Mouse (Mus musculus) kidney, adult 9 months (tissue): ENCODE data around the gene Smox.

ENCODE experiments used
- DNase-seq: peaks from one replicate; pipeline ENCODE4 v3.0.0; 2022

The Smox gene

DNA sequence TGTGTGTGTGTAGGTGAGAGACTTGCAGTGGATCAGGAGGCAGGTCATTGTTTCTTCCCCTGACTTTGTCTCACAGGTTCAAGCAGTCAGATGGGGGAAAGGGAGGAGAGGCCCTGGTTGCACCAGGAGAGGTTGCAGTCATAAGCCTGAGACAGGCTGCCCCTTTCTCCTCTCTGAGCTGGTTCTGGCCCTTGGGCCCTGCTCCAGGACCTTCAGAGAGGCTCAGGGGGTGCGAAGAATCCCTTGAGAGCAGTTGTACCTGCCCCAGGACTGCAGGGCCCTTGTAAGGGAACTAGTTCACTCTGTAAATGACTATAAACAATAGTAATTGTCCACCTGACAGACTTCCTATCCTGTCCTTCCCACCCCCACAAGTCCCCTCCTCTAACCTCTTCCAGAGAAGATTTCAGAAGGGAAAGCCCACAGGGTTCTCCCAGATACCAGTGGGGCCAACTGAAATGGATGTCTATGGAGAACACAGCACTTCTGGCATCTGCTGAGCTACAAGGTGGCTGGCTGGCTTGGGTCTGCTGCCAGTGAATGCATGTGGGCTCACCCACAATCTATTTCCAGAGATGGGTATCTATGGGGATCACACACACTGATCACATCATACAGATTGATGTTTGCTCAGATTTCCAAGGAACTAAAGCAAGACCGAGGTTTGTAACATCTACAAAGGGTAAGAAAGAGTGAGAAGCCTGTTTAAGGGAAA is 69.1 kb downstream of the Smox start:
- DNase-seq: no peak

DNA sequence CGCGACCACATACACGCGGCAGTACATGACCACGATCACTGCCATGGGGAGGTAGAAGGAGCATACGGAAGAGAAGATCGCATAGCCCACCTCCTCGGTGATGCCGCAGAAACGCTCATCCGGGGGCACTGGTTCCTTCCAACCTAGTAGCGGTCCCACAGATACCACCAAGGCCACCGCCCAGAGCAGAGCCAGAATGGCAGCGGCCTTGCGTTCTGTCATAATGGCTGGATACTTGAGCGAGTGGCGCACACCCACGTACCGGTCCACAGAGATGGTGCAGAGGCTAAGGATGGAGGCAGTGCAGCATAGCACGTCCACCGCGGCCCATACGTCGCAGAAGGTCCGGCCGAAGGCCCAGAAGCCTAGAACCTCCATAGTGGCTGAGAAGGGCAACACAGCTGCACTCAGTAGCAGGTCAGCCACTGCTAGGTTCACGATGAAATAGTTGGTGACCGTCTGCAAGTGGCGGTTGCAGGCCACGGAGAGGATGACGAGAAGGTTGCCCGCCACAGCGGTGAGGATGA is 70.1 kb downstream of the Smox start:
- DNase-seq: no peak

DNA sequence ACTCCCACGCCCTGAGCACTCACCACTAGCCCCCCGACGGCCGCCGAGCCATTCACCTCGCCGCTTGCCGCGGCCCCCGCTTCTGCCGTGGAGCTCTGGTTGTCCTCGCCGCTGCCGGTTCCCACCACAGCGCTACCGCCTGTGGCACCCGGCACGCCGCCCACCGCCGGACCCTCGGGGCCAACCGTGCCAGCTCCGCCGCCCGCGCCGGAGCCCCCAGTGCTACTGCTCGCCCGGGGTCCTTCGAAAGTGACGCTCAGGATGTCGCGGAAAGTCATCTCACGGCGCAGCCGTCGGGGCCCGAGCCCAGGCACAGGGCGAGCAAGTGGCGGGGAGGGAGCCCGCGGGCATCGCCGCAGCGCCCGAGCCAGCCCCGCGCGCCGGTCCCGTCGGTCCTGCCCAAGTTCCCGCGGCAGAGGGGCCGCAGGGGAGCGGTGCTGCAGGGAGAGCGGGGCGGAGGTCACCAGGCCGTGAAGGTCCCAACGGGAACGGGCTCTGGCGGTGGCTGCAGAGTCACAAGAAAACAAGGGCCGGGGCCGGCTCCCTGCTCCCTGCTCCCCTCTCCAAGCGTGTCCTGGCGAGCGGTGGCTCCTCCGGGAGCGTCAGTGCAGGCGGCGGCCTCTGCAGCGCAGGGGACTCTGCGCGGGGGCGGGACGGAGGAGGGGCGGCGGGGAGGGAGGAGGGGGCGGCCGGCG is 70.7 kb downstream of the Smox start, which contains the start of gene Adra1d:
Gene Adra1d (minus strand): TSS at position 393 of the 695 bp plus-strand sequence.
- DNase-seq: no peak

DNA sequence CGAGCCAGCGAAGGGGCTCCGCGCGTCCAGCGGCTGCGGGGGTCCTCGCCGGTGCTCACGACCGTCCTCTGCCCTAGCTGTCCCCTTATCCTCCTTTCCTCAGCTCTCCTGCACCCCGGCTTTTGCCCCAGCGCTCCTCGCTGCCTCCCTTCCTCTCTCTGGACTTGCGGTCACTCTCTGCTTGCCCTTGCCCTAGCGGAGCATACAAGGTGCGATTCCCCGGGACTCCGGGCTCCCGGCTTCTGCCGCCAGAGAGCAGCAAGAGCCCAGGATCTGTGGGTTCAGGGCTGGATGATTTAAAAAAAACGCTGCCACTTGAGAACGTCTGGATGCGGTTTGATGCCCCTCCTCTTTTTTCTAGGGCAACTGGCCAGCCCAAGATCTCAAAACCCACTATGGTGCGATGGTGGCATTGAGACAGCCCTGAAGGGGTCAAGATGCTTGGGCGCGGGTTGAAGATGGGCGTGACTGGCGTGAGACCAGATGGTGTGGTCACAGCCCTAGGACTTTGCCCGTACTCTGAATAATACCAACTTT is 71.4 kb downstream of the Smox start:
- peak; percentile 70 for DNase-seq
